Mouse (Mus musculus): ENCODE measurements around the gene Ccin. TPM values are rescaled to one million over a fixed set of nuclear protein-coding genes. Genes with fewer than 3 reads are reported as not detected.

Gene Ccin
- total RNA-seq, 2 experiments from 2014 or later, result not detected

GRCm38 (mm10) chr4:44013391-44014070 lies 30.2 kb downstream of the Ccin start:
- DNase-seq, result no peak

GRCm38 (mm10) chr4:44016071-44016470 lies 32.8 kb downstream of the Ccin start:
- DNase-seq, result no peak

GRCm38 (mm10) chr4:44016791-44017190 lies 33.5 kb downstream of the Ccin start:
- no peak for DNase-seq

GRCm38 (mm10) chr4:44022323-44022722 lies 39.0 kb downstream of the Ccin start:
- no peak for DNase-seq

GRCm38 (mm10) chr4:44022766-44023165 lies 39.5 kb downstream of the Ccin start:
- DNase-seq, result no peak

GRCm38 (mm10) chr4:44023681-44024080 lies 40.4 kb downstream of the Ccin start:
- no peak for DNase-seq

GRCm38 (mm10) chr4:44024241-44024640 lies 41.0 kb downstream of the Ccin start:
- no peak for DNase-seq

- no peak for DNase-seq
These were observed 42.3 kb downstream of the Ccin start for GRCm38 (mm10) chr4:44025570-44025969.

GRCm38 (mm10) chr4:44028303-44029135 lies 45.2 kb downstream of the Ccin start:
- DNase-seq, result peak; percentile 34 to 54

GRCm38 (mm10) chr4:44029661-44030066 lies 46.4 kb downstream of the Ccin start:
- DNase-seq, result peak; percentile 55 to 75

- peak; percentile 63 to 76 for DNase-seq
These were observed 48.2 kb downstream of the Ccin start for GRCm38 (mm10) chr4:44031521-44031920.

Other genes starting within 250 kb of the Ccin start
- not detected for gene Olfr159, start 212.5 kb upstream of the Ccin start, total RNA-seq (2021)
- not detected for gene Olfr156, start 159.6 kb upstream of the Ccin start, total RNA-seq (2021)
- gene Olfr157, start 143.3 kb upstream of the Ccin start, total RNA-seq (2021), result not detected
- gene Olfr155, start 131.9 kb upstream of the Ccin start, total RNA-seq (2021), result not detected
- 1 to 10 TPM; 4.3 to 5.1 TPM for gene Reck, start 108.0 kb upstream of the Ccin start, total RNA-seq (2021)
- 1 to 10 TPM; 3.3 to 4.4 TPM for gene Glipr2, start 26.1 kb upstream of the Ccin start, total RNA-seq (2021)
- 10 to 100 TPM; 79.0 to 83.2 TPM for gene Clta, start 21.0 kb downstream of the Ccin start, total RNA-seq (2021)
- gene Gne, start 100.7 kb downstream of the Ccin start, total RNA-seq (2021), result 10 to 100 TPM; 29.2 to 32.6 TPM

All from heart, adult 18-20 months (tissue).